Mouse (Mus musculus): ENCODE data around the gene Pam16.

The Pam16 gene

GRCm38 (mm10) chr16:4624481-4625110, at the start of gene Pam16:
TSS of gene Pam16 (minus strand) at chr16:4624988.
- DNase-seq (ENCODE audit: low spot score) = peak; percentile 92

DNA sequence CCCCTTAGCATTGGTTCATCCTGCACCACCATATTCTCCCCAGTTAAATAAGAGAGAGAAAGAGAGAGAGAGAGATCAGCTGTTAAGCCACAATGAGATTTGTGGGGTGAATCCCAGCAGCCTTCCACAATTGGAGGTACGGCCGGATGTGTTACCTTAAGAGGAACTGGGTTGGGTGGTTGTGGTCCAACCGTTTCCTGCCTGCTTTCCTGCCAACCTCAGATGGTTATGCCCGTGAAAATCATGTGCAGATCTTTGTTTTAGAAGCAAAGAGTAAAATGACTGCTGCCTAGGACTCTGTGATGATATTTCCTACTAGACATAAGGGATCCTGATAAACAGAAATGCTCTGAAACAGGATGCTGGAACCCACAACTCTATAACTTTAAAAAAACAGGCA, 49.3 kb upstream of the Pam16 start:
- DNase-seq (ENCODE audit: low spot score) = no peak

DNA sequence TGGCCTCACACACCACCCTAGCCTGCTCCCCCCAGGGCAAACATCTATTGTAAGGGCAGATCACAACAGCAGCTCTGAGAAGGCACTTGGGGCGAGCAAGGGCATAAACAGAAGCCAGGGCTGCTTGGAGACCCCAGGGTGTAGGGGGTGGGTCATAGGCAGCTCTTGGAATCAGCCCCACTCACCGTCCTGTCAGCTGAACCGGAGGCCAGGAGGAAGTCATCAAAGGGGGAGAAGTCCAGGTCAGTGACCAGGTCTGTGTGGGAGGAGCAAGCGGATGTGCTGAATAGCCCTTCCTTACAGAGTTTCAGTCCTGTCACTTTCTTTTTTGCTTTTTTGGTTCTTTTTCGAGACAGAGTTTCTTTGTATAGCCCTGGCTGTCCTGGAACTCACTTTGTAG, 45.5 kb upstream of the Pam16 start:
- no peak for DNase-seq (ENCODE audit: low spot score)

DNA sequence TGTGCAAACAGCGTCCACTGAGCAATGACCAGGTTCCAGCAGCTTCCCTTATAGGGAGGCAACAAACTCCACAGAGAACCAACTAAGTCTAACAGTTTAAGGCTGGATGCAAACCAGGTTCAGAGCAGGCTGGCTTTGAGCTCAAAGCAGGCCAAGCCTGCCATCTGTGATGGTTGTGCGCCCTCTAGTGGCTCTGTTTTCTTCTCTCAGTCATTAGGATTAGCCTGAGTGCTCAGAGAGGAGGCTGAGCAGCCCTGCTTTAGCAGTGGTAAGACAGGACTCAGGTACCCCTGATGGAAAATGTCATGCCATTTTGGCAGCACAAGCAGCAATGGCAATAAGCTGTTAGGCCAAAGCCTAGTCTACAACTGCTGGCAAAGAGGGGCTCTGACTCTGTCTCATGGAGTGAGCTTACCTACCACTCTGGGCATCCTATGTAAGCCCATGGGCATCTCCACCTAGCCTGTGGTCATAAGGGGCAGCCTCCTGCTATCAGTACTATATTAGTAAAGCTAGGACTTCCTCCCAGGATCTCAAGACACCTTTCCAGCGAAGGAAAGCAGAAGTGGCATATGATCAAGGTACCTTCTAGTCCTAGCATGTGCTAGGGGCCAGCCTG, 42.5 kb upstream of the Pam16 start:
- DNase-seq (ENCODE audit: low spot score) = peak; percentile 72

DNA sequence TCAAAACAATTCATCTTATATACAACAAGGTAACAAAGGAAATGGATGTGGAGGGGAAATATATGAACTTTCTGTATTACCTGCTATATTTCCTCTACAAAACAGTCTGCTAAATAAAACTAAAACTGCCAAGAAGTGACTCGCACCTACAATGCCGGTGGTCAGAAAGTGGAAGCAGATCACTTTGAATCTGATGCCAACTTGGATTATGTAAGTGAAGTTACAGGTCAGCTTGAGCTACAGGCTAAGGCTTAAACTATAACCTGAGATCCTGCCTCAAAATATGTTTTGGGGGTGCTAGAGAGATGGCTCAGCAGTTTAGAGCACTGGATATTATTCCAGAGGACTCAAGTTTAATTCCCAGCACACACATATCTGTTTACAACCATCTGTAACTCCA, 40.9 kb upstream of the Pam16 start:
- DNase-seq (ENCODE audit: low spot score) = no peak

DNA sequence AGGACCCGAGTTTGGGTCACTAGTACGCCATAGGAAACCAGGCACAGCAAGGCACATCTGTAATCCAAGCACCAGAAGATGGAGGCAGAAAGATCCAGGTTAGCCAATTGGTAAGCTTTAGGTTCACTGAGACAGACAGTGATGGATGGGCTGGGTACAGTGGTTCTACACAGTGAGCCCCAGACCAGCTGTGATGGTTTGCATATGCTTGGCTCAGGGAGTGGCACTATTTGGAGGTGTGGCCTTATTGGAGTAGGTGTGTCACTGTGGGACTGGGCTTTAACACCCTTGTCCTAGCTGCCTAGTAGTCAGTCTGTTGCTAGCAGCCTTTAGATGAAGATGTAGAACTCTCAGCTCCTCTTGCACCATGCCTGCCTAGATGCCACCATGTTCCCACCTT, 39.0 kb upstream of the Pam16 start:
- no peak for DNase-seq (ENCODE audit: low spot score)

GRCm38 (mm10) chr16:4661605-4662004, 36.8 kb upstream of the Pam16 start:
- DNase-seq (ENCODE audit: low spot score) = no peak

DNA sequence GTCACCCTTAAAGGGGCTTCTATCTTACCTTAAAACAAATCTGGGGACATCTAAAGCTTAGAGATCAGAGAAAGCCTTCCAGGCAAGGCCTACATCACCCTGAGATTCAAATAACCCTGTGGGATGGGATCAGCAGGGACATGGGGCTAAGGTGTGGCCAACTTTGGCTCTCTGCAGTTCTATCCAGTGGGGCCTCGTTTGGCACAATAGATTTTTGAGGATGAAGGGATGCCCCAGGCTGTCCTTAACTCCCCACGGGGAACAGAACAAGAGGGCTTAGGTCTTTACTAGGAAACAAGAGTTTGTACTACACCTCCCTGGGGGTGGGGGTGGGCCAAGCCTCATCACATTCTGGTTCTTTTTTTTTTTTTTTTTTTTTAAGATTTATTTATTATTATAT, 34.5 kb upstream of the Pam16 start:
- no peak for DNase-seq (ENCODE audit: low spot score)

- DNase-seq (ENCODE audit: low spot score) = peak; percentile 65
These were observed 34.0 kb upstream of the Pam16 start for GRCm38 (mm10) chr16:4658781-4659245.

GRCm38 (mm10) chr16:4656571-4657081, 31.8 kb upstream of the Pam16 start:
- DNase-seq (ENCODE audit: low spot score) = no peak

DNA sequence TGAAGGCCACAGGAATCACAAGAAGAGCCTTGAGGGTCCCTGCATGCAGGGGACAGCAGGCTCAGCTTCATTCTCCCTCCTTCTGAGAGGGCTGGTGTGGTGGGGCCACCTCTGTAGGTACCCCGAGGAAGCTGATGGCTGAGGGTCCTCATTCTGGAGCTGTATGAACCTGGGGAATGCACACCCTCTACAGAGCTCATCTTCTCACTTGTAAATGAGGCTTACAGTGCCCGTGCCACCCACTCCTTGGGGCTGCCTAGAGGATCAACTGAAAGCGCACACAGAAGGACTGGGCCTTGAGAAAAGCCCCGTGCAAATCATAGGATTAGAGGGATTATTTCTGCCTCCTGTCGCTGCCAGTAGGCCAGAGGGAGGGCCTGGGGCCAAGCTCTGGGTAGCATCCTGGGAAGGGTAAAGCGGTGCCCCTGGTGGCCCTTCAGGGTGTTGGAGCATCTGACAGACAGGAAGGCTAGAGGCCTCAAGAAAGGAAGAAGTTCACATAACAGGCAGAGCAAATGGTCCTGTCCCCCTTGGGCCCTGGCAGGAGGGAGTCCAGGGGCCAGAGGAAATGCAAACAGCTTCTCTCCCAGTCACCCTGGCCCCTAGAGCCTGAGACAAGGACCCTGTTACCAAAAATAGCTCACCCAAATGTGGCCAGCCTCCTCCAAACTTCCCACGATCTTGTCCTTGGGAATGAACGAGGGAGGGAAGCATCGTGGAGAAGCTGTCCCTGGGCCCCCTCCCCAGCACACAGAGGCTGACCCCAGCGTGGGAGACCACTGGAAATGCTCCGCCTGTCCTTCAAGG, 31.2 kb upstream of the Pam16 start:
- DNase-seq (ENCODE audit: low spot score) = no peak

- no peak for DNase-seq (ENCODE audit: low spot score)
These were observed 30.5 kb upstream of the Pam16 start for GRCm38 (mm10) chr16:4655251-4655734.

DNA sequence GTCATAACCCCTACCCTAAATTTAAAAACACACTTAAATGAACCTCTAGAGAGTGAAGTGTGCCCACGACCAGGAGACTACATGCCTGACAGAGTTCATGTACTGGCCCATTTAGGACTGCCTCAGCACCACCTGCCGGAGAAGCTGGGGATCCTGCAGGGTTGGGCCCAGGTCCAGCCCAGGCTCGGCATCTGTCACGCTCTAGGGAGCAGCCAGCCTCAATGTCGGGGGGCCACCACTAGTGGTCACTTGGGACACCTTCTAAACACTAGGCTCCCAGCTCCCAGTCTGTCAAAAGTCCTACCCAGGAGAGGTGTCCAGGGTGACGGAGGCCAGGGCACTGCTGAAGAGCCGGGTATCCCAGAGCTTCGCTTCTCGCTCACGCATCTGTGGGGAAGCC, 29.9 kb upstream of the Pam16 start:
- no peak for DNase-seq (ENCODE audit: low spot score)

- DNase-seq (ENCODE audit: low spot score) = no peak
These were observed 28.1 kb upstream of the Pam16 start for GRCm38 (mm10) chr16:4652707-4653416.

- DNase-seq (ENCODE audit: low spot score) = no peak
These were observed 26.8 kb upstream of the Pam16 start for GRCm38 (mm10) chr16:4651624-4652023.

DNA sequence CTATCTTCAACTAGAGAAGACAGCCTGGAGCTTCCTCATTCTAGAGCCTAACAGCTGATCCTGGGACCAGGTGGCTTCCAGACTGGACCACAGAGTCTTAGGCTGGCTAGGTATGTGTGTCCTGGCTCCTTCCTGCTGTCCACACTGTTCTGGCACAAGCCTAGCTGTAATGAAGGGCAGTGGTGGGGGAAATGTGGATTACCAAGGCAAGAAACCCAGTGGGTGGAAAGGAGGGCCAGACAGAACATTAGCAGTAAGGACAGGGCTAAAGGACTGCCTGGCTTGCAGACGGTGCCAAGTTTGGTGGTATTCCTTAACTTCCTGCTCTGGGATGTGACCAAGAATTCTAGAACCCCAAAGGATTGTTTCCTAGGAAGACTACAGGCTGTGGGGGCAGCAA, 26.3 kb upstream of the Pam16 start:
- no peak for DNase-seq (ENCODE audit: low spot score)

DNA sequence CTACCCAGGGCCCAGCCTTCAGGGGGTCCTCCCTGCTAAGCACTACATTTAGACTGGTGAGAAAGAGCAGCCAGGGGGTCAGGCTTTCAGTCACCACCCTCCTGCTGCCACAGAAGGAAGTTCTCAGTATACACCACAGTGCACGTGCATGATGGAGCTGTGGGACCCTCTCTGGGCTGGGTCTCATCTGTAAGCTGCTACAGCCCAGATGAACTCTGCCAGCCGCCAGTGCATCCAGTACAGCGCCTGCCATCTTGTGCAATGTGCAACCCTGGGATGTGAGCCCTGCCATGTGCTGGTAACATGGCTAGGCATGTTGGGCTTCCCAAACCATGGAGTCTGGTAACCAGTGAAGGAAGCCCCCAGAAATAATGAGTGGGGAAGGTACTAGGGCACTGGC, 25.4 kb upstream of the Pam16 start:
- no peak for DNase-seq (ENCODE audit: low spot score)

DNA sequence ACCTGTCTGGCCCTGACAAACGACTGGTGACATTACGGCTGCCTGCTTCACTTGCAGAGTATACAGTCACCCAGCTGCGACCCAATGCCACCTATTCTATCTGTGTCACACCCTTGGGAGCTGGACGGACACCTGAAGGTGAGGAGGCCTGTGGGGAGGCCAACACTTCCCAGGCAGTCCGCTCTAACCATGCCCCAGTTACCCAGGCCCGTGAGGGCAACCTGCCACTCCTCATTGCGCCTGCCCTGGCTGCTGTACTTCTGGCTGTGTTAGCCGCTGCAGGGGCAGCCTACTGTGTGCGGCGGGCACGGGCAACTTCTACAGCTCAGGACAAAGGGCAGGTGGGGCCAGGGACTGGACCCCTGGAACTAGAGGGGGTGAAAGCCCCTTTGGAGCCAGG, 24.9 kb upstream of the Pam16 start:
- DNase-seq (ENCODE audit: low spot score) = no peak

GRCm38 (mm10) chr16:4649211-4649610, 24.4 kb upstream of the Pam16 start:
- DNase-seq (ENCODE audit: low spot score) = no peak

- no peak for DNase-seq (ENCODE audit: low spot score)
These were observed 23.7 kb upstream of the Pam16 start for GRCm38 (mm10) chr16:4648416-4649023.

- DNase-seq (ENCODE audit: low spot score) = no peak
These were observed 22.9 kb upstream of the Pam16 start for GRCm38 (mm10) chr16:4647651-4648141.

- DNase-seq (ENCODE audit: low spot score) = no peak
These were observed 22.0 kb upstream of the Pam16 start for GRCm38 (mm10) chr16:4646831-4647230.
